ENCODE assay signal across 13 mouse cellular contexts in the genomic region with DNA sequence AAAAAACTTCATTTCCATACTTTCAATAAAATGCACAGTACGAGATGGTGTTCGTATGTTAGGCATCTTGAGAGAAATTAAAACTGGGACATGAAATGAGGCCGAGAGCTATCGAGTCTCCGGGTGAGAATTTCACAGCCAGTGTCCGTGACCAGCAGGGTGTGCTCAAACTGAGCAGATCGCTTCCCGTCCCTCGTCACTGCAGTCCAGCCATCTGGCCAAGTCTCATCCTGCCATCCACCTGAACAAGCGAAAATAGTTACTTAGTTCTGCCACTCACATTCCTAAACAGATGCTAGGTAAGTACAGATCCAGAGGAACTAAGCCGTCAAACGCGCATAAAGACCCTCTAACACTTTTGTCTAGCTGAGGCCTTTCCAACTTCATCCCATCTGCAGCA. TPM values are rescaled to one million over a fixed set of nuclear protein-coding genes. Genes with fewer than 3 reads are reported as not detected.
DNase-seq lines count a peak whose midpoint lies in the region; ATAC-seq and TF ChIP-seq lines count a peak whose summit lies in the region.
"Had no signal": no experiment of that assay in that cellular context is flagged by ENCODE, and none has a peak within 500 bp of the region (broad histone marks: within the 10 kb centered on the region; RNA-seq: fewer than 3 reads in every experiment).

No protein-coding gene starts in this region.

- no peaks in the 10 kb centered on the region for H3K4me1 ChIP-seq in forebrain, postnatal 0 days (ENCODE audit: insufficient read depth)
- no peaks in the 10 kb centered on the region for H3K4me1 ChIP-seq in forebrain, embryonic 13.5 days
- H3K4me1 ChIP-seq: forebrain, embryonic 10.5 days; lung, embryonic 15.5 days had no signal

- H3K27me3 ChIP-seq in forebrain, postnatal 0 days (ENCODE audit: insufficient read depth, low read length), result no peaks in the 10 kb centered on the region
- H3K27me3 ChIP-seq in forebrain, embryonic 13.5 days, result no peaks in the 10 kb centered on the region
- H3K27me3 ChIP-seq: lung, embryonic 15.5 days had no signal

- H3K9me3 ChIP-seq in forebrain, postnatal 0 days (ENCODE audit: low read length), result no peaks in the 10 kb centered on the region
- no peaks in the 10 kb centered on the region for H3K9me3 ChIP-seq in forebrain, embryonic 13.5 days (replicated peaks)
- H3K9me3 ChIP-seq: forebrain, embryonic 10.5 days; lung, embryonic 15.5 days had no signal

- TF ChIP-seq CTCF in forebrain, postnatal 0 days (IDR thresholded peaks at IDR 0.05; ENCODE audit: low read depth), result peak; percentile 36; the same call in 1 of the 2 replicates

- H3K4me3 ChIP-seq in forebrain, postnatal 0 days (ENCODE audit: low read depth, low read length), result no peak overlapping the region
- H3K4me3 ChIP-seq in forebrain, embryonic 13.5 days, result no peak overlapping the region
- H3K4me3 ChIP-seq: forebrain, embryonic 10.5 days; lung, embryonic 15.5 days had no signal

- no peak overlapping the region for H3K27ac ChIP-seq in forebrain, postnatal 0 days (ENCODE audit: low read depth, low read length)
- no peak overlapping the region for H3K27ac ChIP-seq in forebrain, embryonic 13.5 days
- H3K27ac ChIP-seq: forebrain, embryonic 10.5 days; lung, embryonic 15.5 days had no signal

- DNase-seq in forebrain, postnatal 0 days, result no peak
- DNase-seq in left cerebral cortex, adult 18-20 months (ENCODE audit: low spot score in 2 of 2), result peak; percentile 47 to 65
- DNase-seq in left cerebral cortex, adult 11 months (ENCODE audit: low spot score), result no peak
- DNase-seq in cerebellum, postnatal 10 days, result peak; percentile 61 to 62
- peak; percentile 53 to 56 for DNase-seq in right cerebral cortex, postnatal 10 days (ENCODE audit: low spot score in 2 of 2)
- no peak for DNase-seq in spleen, postnatal 4 days (ENCODE audit: low spot score in 2 of 2)
- DNase-seq in B cell, adult 2 months, result no peak
- DNase-seq: heart, postnatal 36 days had no signal

- no peak overlapping the region for H3K9ac ChIP-seq in forebrain, postnatal 0 days
- H3K9ac ChIP-seq in forebrain, embryonic 13.5 days, result no peak overlapping the region
- H3K9ac ChIP-seq: lung, embryonic 15.5 days had no signal

- no peak for ATAC-seq in forebrain, postnatal 0 days
- no peak for ATAC-seq in forebrain, embryonic 13.5 days

- no peak overlapping the region for H3K4me2 ChIP-seq in forebrain, postnatal 0 days (ENCODE audit: low read depth)
- H3K4me2 ChIP-seq in forebrain, embryonic 13.5 days, result no peak overlapping the region
- H3K4me2 ChIP-seq: lung, embryonic 15.5 days had no signal

- WGBS in forebrain, postnatal 0 days, result 78% methylated on average over 13 of the region's 13 CpGs
- 85% methylated on average over 13 of the region's 13 CpGs for WGBS in forebrain, embryonic 13.5 days

- peaks cover 59% of the 10 kb centered on the region for H3K36me3 ChIP-seq in forebrain, postnatal 0 days (ENCODE audit: insufficient read depth)
- peaks cover 88% of the 10 kb centered on the region for H3K36me3 ChIP-seq in forebrain, embryonic 13.5 days (ENCODE audit: poor library complexity, severe bottlenecking)

RNA-seq across cellular contexts. Expression of gene Adh5, which starts 17.4 kb away (rescaled TPM):
- 150 and 168 TPM in 2 replicates for total RNA-seq in forebrain, postnatal 0 days (2014; rRNA removed)
- 230 and 273 TPM in 2 replicates for polyA plus RNA-seq in forebrain, postnatal 0 days (2015; fragmentation: Nextera tagmentation; extraction: Ambion mirVana)
- 273 and 277 TPM in 2 replicates for polyA plus RNA-seq in forebrain, embryonic 13.5 days (2015; fragmentation: Nextera tagmentation; extraction: Ambion mirVana)
- 10 to 100 TPM; 62.1 to 62.6 TPM for total RNA-seq in left cerebral cortex, adult 18-20 months (2021)

RNA-seq across cellular contexts. Expression of gene Metap1, which starts 29.1 kb away (rescaled TPM):
- 61.8 and 66.9 TPM in 2 replicates for total RNA-seq in forebrain, postnatal 0 days (2014; rRNA removed)
- 43.0 and 50.2 TPM in 2 replicates for polyA plus RNA-seq in forebrain, postnatal 0 days (2015; fragmentation: Nextera tagmentation; extraction: Ambion mirVana)
- 40.6 and 46.4 TPM in 2 replicates for polyA plus RNA-seq in forebrain, embryonic 13.5 days (2015; fragmentation: Nextera tagmentation; extraction: Ambion mirVana)
- total RNA-seq in left cerebral cortex, adult 18-20 months (2021), result 10 to 100 TPM; 43.7 to 46.0 TPM

RNA-seq across cellular contexts. Expression of gene Adh4, which starts 45.0 kb away (rescaled TPM):
- not detected in 2 replicates for total RNA-seq in forebrain, postnatal 0 days (2014; rRNA removed)
- not detected in 2 replicates for polyA plus RNA-seq in forebrain, postnatal 0 days (2015; fragmentation: Nextera tagmentation; extraction: Ambion mirVana)
- not detected in 2 replicates for polyA plus RNA-seq in forebrain, embryonic 13.5 days (2015; fragmentation: Nextera tagmentation; extraction: Ambion mirVana)
- not detected for total RNA-seq in left cerebral cortex, adult 18-20 months (2021)
- total RNA-seq: heart, postnatal 36 days; layer of hippocampus, adult 18-20 months had no signal
- polyA plus RNA-seq: forebrain, embryonic 10.5 days; lung, embryonic 15.5 days; spleen, adult 2 months had no signal

Comparison
In these comparisons a context has a peak if more than half of its experiments do, and no peak if none do; other contexts are left out.
1. DNase-seq: peak in left cerebral cortex, adult 18-20 months (2 of 2), cerebellum, postnatal 10 days (2 of 2) and right cerebral cortex, postnatal 10 days (2 of 2); none in forebrain, postnatal 0 days (single experiment), left cerebral cortex, adult 11 months (single experiment), spleen, postnatal 4 days (0 of 2) and B cell, adult 2 months (0 of 2).